Mouse (Mus musculus): ENCODE data around the gene Gm49369.

GRCm38 (mm10) chr7:142342247-142342640 lies 40.2 kb downstream of the Gm49369 start:
- TF ChIP-seq MAFK (IDR thresholded peaks at IDR 0.05; ENCODE audit: insufficient read depth, low read depth, low read length): no peak
- no peak for TF ChIP-seq ZNF384 (IDR thresholded peaks at IDR 0.05; ENCODE audit: low read depth, low read length)
- no peak for TF ChIP-seq ZC3H11A (IDR thresholded peaks at IDR 0.05; ENCODE audit: borderline replicate concordance, low read depth, low read length)
- no peak for TF ChIP-seq CHD2 (IDR thresholded peaks at IDR 0.05; ENCODE audit: low read depth, low read length)

Data from ES-E14 (cell line).